8 mouse cellular contexts compared by ENCODE assay signal in genomic region chr4:46989842-46990241, GRCm38 (mm10). TPM values are rescaled to one million over a fixed set of nuclear protein-coding genes. Genes with fewer than 3 reads are reported as not detected.
DNase-seq lines count a peak whose midpoint lies in the region; ATAC-seq and TF ChIP-seq lines count a peak whose summit lies in the region.

No protein-coding gene starts in this region.

- H3K27ac ChIP-seq in forebrain, embryonic 11.5 days (ENCODE audit: low read depth, low read length) = no peak overlapping the region
- no peak overlapping the region for H3K27ac ChIP-seq in liver, adult 2 months (replicated peaks; ENCODE audit: insufficient read depth, low read depth, low read length)

- H3K4me1 ChIP-seq in forebrain, embryonic 11.5 days (replicated peaks; ENCODE audit: control insufficient read depth, insufficient read depth, low read length) = peaks cover 8% of the 10 kb centered on the region; the same call in 1 of the 2 replicates
- H3K4me1 ChIP-seq in liver, adult 2 months (ENCODE audit: control insufficient read depth, insufficient read depth, low read length) = peaks cover 24% of the 10 kb centered on the region

- 3% methylated on average over 17 of the region's 17 CpGs for WGBS in forebrain, embryonic 11.5 days
- 2% methylated on average over 17 of the region's 17 CpGs for WGBS in liver, adult 2 months

- H3K9me3 ChIP-seq in forebrain, embryonic 11.5 days (ENCODE audit: control insufficient read depth, low read length) = no peaks in the 10 kb centered on the region

- TF ChIP-seq CTCF in liver, adult 2 months (IDR thresholded peaks at IDR 0.05; ENCODE audit: low read depth, low read length) = peak; percentile 64

- TF ChIP-seq POLR2A in liver, adult 2 months (IDR thresholded peaks at IDR 0.05; ENCODE audit: extremely low read depth, insufficient read depth, low read length) = no peak

- H3K27me3 ChIP-seq in forebrain, embryonic 11.5 days (ENCODE audit: control insufficient read depth, insufficient read depth, low read length) = peaks cover 49% of the 10 kb centered on the region
- H3K27me3 ChIP-seq in liver, adult 2 months (ENCODE audit: control insufficient read depth, insufficient read depth, low read length) = no peaks in the 10 kb centered on the region

- H3K4me2 ChIP-seq in forebrain, embryonic 11.5 days (ENCODE audit: low read depth, low read length, severe bottlenecking) = peak overlapping the region; percentile 26; the same call in 1 of the 2 replicates

- no peaks in the 10 kb centered on the region for H3K36me3 ChIP-seq in forebrain, embryonic 11.5 days (ENCODE audit: control insufficient read depth, insufficient read depth, low read length)
- no peaks in the 10 kb centered on the region for H3K36me3 ChIP-seq in liver, adult 2 months (ENCODE audit: control insufficient read depth, insufficient read depth, low read length)

- no peak overlapping the region for H3K9ac ChIP-seq in forebrain, embryonic 11.5 days (ENCODE audit: low read length)
- peak overlapping the region; percentile 38 for H3K9ac ChIP-seq in liver, adult 2 months (ENCODE audit: low read depth, low read length)

- H3K4me3 ChIP-seq in forebrain, embryonic 11.5 days (ENCODE audit: low read depth, low read length) = 0 out of 2 replicates have a peak overlapping the region, but pooled peaks have one; percentile 3
- H3K4me3 ChIP-seq in liver, adult 2 months (ENCODE audit: insufficient read depth, low read depth, low read length) = peak overlapping the region; percentile 66

- no peak for ATAC-seq in CD4-positive, CD25-positive, alpha-beta regulatory T cell, adult 4 months
- ATAC-seq in forebrain, embryonic 11.5 days (replicated peaks; ENCODE audit: low FRiP score) = peak; percentile 39; the same call in 1 of the 2 replicates

- DNase-seq in CD4-positive, CD25-positive, alpha-beta regulatory T cell, adult 2 months (ENCODE audit: low read depth, low spot score) = peak; percentile 26
- DNase-seq in brain, embryonic 18.5 days (ENCODE audit: low read depth, low spot score) = peak; percentile 69
- DNase-seq in forebrain, embryonic 11.5 days (ENCODE audit: low spot score) = peak; percentile 76
- DNase-seq in kidney, adult 9 months = peak; percentile 38
- DNase-seq in liver, adult 2 months (ENCODE audit: extremely low read depth, low read depth, low spot score) = peak; percentile 65
- peak; percentile 65 for DNase-seq in retina, postnatal 7 days (ENCODE audit: low read depth, low spot score)
- no peak for DNase-seq in gastrocnemius, postnatal 25 days

- H3K79me2 ChIP-seq in liver, adult 2 months (ENCODE audit: control insufficient read depth, insufficient read depth, low read length) = no peaks in the 10 kb centered on the region

RNA-seq across cellular contexts. Expression of gene Gabbr2, which starts 1.8 kb away (rescaled TPM):
- under 1 TPM in 1 of 2 experiments, not detected in 1; 0.32 TPM for polyA plus RNA-seq in CD4-positive, CD25-positive, alpha-beta regulatory T cell, adult 4 months (2017; shearing (Covaris generic))
- 0.27 and 0.52 TPM in 2 replicates for polyA plus RNA-seq in forebrain, embryonic 11.5 days (2014; fragmentation: Nextera tagmentation; extraction: Ambion mirVana)
- total RNA-seq in liver, adult 2 months (2014; rRNA removed) = 7.7 and 14.2 TPM in 2 replicates
- polyA plus RNA-seq in liver, adult 2 months (2012; rRNA removed) = 10.9 and 15.0 TPM in 2 replicates
- under 1 TPM; 0.05 to 0.26 TPM for total RNA-seq in gastrocnemius, postnatal 25 days (2021)
